Mouse (Mus musculus) CD4-positive, CD25-positive, alpha-beta regulatory T cell, adult 4 months (primary cell): ENCODE results near the gene Paf1. TPM values are rescaled to one million over a fixed set of nuclear protein-coding genes. Genes with fewer than 3 reads are reported as not detected.

Experiments
- ATAC-seq: one replicate; pipeline ENCODE4 v1.8.0; 2017
- polyA plus RNA-seq, 2 experiments: library from polyadenylated mRNA; unstranded; fragments of 100-300 nt; shearing (Covaris generic); gene quantifications; one replicate each; pipeline ENCODE4 v1.2.1; 2017

Gene Paf1
- polyA plus RNA-seq = 10 to 100 TPM; 55.6 to 71.0 TPM

GRCm38 (mm10) chr7:28392429-28393271 is at the start of gene Paf1, which contains the start of gene Med29:
Gene Paf1 (plus strand): TSS chr7:28392951.
Gene Med29 (minus strand): TSS chr7:28392708.
- ATAC-seq = peak; percentile 97

DNA sequence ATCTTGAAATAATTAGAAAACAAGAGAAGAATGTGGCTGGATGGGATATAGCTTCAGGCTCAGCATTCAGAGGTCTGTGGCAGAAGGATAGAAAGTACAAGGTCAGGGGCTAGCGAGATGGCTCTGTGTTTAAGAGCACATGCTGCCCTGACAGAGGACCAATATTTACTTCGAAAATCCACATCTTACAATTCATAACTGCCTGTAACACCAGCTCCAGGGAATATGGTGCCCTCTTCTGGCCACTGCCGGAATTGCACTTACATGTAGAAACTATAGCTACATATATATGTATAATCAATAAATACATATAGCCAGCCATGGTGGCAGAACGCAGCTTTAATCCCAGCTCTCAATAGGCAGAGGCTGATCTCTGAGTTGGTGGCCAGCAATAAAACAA is 48.1 kb upstream of the Paf1 start:
- peak; percentile 71 for ATAC-seq

DNA sequence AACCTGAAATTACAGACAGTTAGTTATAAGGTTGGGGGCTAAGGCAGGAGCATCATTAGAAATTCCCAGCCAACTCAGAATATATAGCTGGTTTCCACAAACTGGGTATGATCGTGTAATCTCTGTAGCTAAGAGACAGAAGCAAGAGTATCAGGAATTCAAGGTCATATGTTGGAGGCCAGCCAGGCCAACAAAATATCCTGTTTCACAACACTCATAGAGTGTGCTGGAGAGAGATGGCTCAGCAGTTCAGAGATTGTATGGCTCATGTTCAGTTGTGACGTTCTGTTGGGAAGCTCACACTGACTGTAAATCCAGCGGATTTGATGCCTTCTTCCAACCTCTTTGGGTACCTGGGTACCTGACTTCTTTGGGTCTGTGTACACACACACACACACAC is 45.0 kb upstream of the Paf1 start:
- no peak for ATAC-seq

DNA sequence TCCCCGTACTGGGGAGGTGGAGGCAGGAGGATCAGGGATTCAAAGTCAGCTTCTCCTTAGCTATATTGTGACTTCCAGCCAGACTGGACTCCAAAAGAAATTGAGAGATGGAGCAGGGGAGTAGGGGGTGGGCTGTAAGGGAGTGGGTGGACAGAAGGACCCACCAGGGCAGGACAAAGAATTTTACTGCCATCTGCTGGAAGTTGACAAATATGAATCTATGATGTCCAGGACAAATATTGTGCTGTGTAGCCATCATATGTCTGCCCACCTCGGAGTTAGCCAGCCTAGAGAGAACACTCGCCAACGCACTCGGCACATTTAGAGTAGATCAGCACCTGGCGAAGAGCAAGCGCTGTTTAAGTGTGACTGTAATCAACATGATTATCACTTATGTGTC is 44.1 kb upstream of the Paf1 start:
- no peak for ATAC-seq

- peak; percentile 90 for ATAC-seq
Measured at GRCm38 (mm10) chr7:28350155-28350883, 42.4 kb upstream of the Paf1 start, which contains the start of gene Rps16. Gene Rps16 (plus strand): TSS chr7:28350652.

- ATAC-seq = no peak
Measured at GRCm38 (mm10) chr7:28351676-28352191, 41.0 kb upstream of the Paf1 start.

DNA sequence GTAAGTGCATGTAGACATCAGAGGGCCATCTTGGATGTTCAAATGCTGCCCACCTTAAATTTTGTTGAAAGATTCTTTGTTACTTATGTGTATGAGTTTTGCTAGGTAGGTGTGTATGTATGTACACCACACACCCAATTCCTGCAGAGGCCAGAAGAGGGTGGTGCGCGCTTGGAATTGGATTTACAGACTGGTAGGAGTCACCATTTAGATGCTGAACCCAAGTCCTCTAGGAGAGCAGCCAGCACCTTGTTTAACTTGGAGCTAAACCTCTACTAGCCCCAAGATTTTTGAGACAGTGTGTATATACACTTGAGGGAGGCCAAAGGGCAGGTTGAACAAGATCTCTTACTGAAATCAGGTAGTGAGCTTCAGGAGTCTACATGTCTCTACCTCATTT is 39.5 kb upstream of the Paf1 start:
- no peak for ATAC-seq

- no peak for ATAC-seq
Measured at GRCm38 (mm10) chr7:28354113-28354581, 38.6 kb upstream of the Paf1 start.

GRCm38 (mm10) chr7:28354596-28354995 is 38.2 kb upstream of the Paf1 start:
- ATAC-seq = no peak

DNA sequence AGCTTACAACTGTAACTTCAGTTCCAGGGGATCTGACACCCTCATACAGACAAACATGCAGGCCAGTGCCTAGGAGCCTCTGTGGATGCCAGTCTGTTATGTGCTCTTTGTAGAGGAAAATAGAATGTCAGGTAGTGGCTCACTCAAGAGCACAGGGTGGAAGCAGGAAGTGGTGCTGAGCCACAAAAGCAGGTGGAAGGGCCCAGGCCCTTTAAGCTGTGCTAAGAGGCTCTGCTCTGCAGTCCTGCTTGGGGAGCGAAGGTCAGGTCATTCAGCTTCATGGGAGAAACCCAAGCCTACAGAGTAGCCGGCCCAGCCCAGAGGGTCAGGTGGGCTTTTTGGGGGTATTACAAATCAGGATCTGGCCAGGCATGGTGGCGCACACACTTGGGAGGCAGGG is 37.5 kb upstream of the Paf1 start:
- ATAC-seq = peak; percentile 63

- ATAC-seq = no peak
Measured at GRCm38 (mm10) chr7:28356981-28357380, 35.8 kb upstream of the Paf1 start.

- no peak for ATAC-seq
Measured at GRCm38 (mm10) chr7:28357984-28358383, 34.8 kb upstream of the Paf1 start.

GRCm38 (mm10) chr7:28358431-28358830 is 34.3 kb upstream of the Paf1 start:
- ATAC-seq = no peak

DNA sequence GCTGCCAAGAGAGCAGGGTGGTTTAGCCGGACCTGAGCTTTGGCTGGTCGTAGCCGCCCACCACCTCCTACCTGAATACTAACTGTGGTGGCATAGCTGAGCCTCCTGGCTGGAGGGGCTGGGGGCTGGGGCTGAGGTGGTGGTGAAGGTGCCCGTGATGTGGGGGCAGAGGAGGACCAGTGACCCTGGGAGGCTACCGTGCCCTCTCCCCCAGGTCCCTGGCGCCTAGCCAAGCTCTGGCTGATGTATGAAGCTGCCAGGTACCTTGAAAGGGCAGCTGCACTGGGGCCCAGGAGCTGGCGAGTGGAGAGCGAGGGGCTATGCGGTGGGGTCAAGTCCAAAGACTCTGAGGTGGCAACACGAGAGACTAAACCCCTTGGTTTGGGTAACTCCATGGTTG is 32.9 kb upstream of the Paf1 start:
- no peak for ATAC-seq

- ATAC-seq = no peak
Measured at GRCm38 (mm10) chr7:28360291-28360690, 32.5 kb upstream of the Paf1 start.

DNA sequence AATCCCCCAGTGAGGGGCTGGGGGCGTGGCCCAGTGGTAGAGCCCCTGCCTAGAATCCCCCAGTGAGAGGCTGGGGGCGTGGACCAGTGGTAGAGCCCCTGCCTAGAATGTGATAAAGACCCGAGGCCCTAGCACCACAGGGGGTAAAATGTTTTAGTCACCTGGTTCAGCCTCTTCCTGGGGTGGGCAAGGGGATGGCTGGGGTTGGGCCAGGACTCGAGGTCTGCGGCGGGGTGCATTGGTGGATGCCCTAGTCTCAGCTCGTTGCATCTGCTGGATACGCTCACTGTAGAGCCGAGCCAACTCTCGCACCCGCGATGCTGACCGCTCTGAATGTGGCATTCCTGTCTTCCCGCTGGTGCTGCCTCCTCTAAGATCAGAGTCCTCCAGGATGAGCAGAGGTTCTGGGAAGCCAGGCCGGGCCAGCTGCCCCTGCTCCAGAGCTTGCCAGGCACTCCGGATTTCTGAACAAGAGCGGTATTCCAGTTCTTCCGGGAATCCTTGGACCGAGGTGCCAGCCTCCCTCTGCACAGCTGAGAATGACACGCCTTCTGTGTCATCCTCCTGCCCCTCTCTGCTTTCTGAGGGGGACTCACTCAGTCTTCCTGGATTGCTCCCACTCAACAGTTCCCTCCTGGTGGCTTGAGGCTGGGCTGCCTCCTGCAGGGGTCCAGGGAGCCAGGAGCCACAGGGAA is 31.0 kb upstream of the Paf1 start:
- no peak for ATAC-seq

DNA sequence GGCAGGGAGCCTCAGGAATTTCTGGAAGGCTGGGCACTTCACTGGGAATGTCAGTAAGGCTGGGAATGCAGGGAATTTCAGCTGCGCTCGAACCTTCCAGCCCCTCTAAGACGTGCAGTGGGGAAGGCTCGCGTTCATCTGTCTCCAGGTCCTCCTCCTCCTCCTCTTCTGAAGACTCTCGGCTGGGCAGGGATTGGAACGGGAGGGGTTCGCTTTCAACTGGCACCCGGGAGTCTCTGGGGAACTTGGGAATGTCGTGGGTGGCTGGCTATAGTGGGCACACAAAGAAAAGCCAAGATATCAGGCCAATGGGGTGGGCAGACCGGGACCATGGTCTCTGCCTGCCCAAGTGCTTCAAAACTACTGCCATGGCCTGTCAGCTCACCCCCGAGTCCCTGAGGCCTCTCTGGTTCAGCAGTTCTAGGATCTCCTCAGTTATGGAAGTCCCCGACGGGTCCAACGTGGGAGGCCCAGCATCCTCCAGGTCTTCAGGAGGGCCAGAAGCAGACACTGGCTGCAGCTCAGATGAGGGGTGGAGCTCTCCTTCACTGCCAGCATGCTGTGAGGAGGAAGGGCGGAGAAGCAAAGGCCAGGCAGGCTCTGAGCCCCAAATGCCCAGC is 30.2 kb upstream of the Paf1 start:
- no peak for ATAC-seq

GRCm38 (mm10) chr7:28367663-28368275 is 25.0 kb upstream of the Paf1 start:
- no peak for ATAC-seq

DNA sequence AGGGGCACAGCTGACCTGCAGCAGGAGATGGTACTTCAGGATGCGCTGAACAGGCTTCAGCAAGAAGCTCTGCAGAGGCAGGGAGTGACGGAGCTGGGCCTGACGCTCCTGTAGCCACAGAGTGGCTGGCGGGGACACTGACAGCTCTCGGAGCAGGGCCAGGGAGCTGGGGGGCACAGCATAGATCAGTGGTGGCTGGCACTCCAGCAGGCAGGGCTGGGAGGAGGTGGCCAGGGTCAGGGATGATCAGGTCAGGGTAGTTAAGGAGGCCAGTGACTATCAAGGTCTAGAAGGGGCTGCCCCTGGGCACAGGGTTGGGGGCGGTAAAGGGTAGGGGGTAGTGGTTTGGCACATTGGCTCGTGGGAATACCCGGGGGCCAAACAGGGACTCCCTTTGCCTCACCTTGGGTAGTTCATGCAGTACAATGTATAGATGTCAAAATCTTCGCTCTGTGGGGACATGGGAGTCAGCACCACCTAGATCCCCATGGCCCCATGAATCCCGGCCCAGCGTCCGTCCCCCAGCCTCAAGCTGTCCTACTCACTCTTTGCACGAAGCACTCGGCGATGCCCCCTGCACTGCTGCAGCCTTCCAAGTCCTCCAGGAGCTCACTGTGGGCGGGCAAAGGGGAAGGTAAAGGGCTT is 24.4 kb upstream of the Paf1 start:
- ATAC-seq = no peak

GRCm38 (mm10) chr7:28370051-28370450 is 22.7 kb upstream of the Paf1 start:
- ATAC-seq = no peak

- no peak for ATAC-seq
Measured at GRCm38 (mm10) chr7:28370977-28371513, 21.7 kb upstream of the Paf1 start.
